Mouse (Mus musculus) v-Abl transformed pro-B cells (cell line): Measurements from ENCODE around the gene Rspry1.

ENCODE experiments used
- in situ Hi-C, 2 experiments: fragments of 400-800 bp; cut with MboI; formaldehyde crosslinking; loops; one replicate each; pipeline ENCODE4 v1.15.1; 2025; ENCODE audit not compliant: unreplicated experiment in 2 of 2

The Rspry1 gene

DNA sequence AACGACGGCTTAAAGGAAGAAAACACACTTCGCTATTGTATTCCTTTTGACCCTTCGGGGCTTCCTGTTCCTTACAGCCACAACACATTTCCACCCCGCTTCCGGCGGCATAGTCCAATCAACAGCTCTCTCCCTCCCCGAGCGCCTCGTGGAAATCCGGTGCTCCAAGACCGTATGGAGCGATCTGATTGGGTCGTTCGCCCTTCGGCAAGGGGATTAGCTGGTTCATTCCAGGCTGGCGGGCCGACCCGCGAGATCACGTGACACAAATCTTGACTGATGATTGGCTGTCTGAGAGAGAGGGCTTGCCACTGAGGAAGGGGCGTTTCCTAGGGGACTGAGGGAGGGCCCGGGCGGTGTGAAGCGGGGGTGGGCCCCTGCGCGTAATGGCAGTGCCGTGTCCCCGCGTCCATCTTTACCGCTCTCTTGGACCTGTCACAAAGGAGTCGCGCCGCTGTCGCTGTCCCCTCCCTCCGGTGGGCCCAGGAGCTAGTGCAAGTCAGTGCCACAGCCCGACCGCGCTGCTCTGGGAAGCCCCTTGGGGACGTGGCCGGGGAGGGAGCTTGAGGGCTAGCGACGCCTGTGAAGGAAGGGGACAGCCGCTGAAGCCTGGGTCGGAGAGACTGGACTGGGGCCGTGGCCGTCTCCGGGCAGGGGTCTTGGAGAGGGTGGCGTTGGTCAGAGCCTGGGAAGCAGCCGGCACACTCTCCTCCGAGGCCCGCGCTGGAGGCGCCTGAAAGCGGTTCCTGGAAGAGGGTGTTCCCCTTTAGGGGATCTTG, at the start of gene Rspry1, which contains the start of gene Fam192a:
Rspry1 (plus strand) TSS at position 331 of the 779 bp plus-strand sequence.
Fam192a (minus strand) TSS at position 391 of the 779 bp plus-strand sequence.
- in situ Hi-C loops: loop anchor here in 1 of 2 experiments (10.0 kb wide), 1 partner anchor 107 kb away; no protein-coding TSS in a partner anchor

DNA sequence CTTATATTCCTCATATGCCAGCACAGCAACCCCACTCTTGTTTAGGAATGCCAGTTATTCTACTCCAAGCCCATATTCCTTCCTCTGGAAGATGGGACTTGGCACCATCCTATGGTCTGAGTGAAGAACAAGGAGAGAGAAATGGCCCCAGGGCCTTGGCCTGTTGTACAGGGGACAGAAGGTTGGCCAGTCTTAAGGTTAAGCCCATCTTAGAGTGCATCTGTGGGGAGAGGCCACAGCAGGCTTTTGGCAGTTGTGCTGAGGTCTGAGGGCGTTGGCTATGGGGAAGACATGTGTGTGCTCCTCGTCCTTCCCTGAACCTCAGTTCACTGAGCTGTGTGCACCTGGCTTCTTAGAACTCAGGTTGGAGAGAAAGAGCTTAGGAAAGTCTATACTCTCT, 49.0 kb upstream of the Rspry1 start:
- in situ Hi-C loops: no loop called here

DNA sequence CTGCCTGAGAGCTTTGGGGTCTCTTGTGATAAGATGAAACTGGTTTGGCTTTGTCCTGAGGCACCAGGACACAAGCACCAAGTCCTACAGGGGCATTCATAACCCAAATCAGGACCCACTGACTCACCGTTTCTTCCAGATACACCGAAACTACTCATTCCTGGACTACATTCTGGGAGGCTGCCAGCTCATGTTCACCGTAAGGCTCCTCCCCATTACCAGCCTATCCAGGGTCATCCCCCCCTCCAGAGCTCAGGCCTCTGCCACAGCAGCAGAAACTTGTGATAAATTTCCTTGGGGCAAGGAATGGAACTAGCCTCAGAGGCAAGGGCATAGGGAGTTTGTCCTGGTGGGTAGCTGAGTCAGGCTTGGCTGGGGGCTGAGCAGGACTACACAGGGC, 44.5 kb upstream of the Rspry1 start:
- in situ Hi-C loops: no loop called here

DNA sequence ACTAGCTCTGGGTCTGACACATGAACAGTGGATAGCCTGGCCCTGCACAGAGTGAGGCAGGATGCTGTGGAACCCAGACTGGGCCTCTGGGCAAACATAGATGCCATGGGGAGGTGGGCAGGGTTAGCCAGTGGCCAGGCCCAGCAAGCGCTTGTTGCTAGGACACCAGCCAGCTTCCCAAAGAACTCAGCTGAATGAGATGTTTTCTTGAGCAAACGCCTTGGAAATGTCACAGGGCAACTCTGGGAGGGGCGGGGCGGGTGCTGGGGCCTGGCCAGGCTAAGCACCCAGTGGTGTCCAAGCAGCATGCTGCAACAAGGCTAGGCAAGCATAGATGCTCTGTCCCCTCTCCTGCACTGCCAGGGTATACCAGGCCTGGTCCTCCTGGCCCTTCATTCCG, 40.5 kb upstream of the Rspry1 start:
- in situ Hi-C loops: no loop called here

DNA sequence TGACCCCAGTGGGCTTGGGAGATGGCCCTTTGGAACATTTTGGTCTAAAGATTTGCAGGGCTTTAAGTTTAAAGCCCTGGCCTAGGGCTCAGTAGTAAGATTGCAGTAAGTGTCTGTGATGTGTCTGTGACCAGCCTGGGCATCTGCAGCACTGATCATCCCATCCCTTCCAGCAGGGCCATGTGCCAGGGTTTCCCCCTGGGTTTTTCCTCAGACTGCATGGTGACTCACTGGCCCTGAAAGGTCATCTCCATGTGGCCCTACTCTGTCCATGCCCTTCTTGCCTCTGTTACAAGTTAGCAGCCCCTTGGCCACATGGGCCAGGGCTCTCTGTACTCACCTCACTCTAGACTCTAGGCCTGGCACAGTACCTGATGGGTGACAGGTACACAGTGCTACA, 37.3 kb upstream of the Rspry1 start:
- in situ Hi-C loops: no loop called here

DNA sequence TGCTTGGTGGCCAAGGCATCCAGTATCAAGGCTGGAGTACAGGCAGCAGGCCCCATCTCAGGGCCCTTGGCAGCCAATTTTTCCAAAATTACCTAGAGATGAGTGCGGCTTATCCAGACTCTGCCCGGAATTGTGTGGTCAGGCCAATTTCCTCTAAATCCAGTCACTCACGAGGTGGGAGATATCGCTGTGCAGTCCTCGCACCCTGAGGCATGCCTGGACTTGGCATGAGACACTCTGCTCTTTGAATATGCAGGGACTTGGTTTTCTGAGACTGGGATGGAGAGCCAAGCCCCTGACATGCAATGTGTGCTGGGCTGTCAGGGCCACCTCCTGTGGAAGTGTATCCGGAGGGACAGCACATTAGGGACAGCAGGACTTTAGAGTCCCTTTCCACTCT, 35.7 kb upstream of the Rspry1 start:
- in situ Hi-C loops: no loop called here

DNA sequence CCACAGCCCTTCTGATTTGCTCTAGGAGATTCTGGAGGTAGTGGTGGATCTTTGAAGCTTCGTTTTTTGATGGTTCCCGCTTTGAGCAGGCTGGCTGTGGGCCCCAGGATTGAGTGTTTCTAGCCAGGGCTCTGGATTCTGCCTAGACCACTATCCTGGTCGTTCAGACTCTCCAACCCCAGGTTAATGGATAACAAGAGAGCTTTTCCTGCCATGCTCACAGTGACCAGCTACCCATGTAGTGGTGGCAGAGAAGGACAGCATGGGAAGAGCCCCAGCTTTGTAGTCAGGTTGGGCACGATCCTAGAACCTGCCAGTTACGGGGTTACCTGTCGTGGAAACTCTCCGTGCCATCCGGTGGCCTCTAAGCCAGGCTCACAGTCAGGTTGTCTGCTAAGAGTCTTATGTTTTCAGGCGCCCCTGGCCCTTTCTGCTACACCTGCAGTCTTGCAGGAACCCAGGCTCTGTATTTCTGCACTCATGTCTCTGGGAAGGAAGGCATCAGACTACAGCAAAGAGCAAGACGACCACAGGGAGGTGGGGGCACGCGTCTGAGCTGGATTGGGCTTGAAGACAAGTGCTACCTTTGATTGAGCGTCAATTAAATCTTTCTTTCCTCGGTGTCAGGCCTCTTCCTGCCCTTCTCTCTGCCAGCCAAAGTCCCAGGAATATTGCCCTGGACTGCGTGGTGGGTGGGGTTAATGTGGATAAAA, 35.1 kb upstream of the Rspry1 start:
- in situ Hi-C loops: no loop called here

DNA sequence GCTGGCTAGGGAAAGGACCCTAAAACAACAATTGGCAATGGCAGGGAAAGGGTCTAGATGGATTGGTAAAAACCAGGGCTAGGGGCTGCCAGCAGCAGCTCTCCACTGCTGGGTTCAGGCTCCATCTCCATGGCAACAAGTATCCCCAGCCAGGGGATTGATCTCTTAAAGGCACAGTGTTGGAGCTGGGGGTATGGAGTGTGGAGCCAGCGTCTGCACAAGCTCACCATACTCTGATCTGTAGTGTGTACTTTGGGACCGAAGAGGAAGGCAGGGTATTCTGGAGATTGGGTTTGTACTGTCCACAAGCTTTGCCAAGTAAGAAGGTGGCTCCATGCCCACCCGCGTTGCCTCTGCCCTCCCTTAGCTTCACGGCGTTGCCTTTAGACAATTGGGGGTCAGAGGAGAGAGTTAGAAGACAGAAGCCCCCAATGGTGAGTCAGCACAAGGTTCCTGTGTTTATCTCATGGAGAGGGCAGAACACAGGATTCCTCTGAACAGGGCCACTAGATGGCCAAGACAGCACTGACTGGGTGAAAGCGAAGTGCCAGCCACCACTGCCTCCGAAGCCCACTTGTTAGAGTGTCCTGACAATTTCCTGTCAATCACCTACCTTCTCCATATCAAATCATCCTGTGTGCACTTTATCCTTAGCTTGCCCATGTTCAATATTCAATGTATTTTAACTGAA, 34.4 kb upstream of the Rspry1 start:
- in situ Hi-C loops: no loop called here

DNA sequence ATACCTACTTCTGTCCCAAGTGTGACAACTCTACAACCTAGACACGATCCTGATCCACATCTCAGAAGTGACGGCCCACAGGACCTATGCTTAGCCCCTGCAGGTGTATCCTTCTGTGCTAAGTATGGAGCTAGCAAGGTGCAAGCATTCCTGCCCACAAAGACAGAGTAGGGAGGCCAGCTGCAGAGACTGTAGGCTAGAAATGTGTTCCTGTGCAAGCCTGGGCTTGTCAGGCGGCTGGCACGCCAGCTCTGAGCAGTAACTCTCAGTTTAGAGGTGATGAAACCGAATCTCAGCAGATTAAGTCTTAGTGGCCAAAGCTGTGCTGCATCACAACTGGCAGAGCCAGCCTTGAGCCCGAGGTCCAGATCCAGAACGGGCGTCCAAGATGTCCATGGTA, 33.6 kb upstream of the Rspry1 start:
- in situ Hi-C loops: no loop called here

DNA sequence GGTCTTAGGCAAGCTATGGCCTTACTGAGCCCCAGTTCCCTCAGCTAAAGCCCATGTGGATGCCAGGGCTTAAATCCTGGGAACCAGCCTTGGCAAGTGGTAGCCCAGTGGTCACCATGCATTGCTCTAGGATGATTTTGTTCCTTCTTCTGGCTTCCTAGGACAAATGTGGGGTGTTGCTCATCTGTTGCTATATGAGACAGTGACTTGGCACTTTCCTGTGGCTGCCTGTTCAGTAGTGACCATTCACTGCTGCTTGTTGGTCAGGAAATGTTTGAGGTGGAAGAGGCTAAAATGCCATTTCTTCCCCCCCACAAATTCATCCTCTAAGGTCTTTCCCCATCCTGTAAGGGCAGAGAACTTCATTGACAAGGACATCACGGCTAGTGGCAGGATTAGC, 32.3 kb upstream of the Rspry1 start:
- in situ Hi-C loops: no loop called here

DNA sequence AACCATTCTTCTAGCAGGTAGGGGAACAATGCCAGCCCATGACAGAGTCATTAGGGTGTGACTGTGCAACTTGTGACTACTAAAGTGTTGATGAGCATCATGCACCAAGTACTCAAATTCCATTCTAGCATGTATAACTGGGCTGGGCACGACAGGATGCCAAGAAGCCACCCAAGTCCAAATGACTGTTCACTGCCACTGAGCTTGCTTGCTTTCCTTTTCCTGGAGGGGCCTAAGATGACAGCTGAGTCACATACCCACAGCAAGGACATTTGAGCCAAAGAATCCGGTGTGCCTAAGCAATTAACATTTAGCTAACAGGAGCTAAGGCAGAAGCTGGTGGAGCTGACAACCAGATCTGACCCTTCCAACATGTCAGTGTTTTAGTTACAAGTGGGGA, 29.8 kb upstream of the Rspry1 start:
- in situ Hi-C loops: no loop called here

DNA sequence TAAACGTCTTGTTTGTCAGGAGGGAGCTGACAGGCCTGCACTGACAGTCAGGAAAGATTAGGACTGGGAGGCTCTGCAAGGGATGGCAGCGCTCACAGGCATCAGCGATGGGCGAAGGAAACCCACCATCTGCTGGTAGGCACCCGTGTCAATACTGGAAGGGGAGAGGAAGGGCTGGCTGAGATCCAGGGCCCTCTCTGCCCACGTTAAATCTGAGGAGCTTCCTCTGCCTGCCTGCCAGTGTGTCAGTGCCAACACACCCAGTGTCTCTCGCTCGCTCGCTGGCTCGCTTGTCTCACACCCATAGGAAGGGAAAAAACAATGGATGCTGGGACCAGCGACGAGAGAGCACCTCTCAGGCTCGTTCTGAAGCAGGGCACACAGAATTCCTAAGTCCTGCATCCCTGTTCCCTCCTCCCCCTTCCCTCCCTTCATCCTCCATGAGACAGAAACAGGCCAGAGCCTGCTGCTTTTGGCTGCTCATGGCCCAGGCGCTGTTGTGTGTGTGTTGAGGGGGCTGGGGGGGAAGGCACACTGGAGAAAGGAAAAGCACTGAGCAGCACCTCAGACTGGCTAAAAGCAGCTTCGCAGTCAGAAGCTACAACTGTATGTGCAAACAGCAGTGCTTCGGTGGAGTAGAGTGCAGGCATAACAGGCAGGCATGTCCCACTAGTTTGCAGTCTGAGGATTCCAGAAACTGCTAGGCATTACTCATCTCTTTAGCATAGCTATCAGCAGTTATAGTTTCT, 27.4 kb upstream of the Rspry1 start:
- in situ Hi-C loops: no loop called here

DNA sequence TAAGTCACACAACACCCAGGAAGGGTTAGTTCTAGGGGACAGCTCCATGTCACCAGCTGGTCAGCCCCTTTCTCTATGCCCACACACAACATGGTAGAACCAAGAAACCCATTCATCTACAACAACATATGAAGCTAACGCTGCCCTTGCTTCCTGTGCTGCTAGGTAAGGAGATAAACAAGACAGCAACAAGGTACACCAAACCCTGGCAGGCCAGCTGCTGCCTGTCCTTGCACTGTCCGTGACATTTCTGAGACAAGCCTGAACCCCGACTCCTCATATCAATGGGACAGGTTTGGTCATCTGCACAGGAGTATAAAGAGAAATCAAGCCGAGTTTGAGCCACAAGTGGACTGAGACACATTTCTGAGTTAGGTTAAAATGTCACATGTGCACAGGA, 26.6 kb upstream of the Rspry1 start:
- in situ Hi-C loops: no loop called here

DNA sequence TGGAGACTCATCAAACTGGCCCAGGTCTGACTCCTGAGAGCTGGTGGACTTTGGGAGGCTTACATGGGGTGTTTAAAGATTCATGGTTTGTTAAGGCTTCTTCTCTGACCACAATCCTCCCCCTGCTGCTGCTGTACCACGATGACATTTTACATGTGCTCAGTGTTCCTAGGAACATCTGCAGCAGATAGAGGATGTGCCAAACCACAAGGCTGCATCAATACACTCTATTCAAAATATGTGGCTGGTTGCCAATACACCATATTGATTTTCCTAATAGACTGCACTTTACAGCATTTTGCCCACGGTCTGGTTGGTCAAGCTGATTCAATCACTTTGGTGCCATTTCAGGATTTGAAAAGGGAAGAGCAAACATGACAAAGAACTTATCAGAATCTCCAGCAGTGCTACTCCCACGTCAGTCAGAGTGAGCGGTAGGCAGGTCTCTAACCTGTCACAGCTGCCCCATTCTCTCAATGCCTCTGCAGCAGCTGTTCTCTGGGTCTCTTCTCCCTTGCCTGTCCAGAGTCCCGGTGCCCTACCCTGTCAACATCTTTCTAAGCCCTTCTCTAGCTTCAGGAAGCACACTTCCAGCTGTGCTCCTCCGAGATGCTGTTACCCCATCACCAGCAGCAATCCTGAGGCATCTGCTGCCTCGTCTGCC, 19.8 kb upstream of the Rspry1 start:
- in situ Hi-C loops: loop anchor here (5.0 kb wide), 1 partner anchor 55 kb away; no protein-coding TSS in a partner anchor

DNA sequence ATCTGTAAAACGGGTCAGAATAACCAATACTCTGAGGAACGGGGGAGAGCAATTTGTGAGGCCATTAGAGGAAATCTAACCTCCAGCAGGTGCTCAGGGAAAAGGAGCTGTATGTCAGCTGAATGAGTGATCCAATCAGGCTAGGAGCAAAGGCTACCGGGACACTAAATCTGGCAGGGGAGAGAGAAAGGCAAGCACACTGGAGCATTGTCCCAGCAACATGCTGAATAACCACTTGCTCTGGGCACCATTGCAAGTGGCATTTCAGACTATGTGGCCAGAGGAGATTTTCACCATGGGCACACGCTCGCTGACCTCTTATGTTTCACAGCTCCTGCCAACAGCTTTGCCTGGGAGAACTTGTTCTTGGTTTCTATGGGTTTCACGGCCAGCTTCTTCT, 19.2 kb upstream of the Rspry1 start:
- in situ Hi-C loops: loop anchor here (5.0 kb wide), 1 partner anchor 55 kb away; no protein-coding TSS in a partner anchor

DNA sequence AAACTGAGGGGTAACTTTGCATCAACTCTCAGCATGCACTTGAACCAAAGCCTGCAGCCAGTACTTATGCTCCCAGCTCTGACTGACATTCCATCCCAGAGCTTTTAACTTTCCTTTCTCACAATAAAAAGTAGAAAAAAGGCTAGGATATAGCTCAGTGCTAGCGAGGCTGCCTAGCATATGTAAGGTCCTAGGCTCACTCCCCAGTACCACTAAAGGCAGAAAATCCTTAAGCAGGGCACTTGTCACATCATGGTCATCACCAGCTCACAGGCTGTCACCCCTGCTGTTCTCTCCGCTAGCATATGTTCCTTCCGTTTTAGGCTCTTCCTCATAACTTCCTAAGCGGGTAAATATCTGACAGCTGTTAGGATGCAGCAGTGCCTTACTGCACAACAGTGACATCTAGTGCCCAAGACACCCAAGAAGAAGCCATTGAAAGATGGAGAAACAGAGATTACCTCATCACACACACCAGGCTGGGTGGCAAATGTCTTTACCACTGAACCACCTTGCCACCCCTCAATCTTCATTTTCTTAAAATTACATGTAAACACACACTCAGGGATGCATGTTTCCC, 17.4 kb upstream of the Rspry1 start:
- in situ Hi-C loops: loop anchor here (5.0 kb wide), 1 partner anchor 57 kb away; no protein-coding TSS in a partner anchor

DNA sequence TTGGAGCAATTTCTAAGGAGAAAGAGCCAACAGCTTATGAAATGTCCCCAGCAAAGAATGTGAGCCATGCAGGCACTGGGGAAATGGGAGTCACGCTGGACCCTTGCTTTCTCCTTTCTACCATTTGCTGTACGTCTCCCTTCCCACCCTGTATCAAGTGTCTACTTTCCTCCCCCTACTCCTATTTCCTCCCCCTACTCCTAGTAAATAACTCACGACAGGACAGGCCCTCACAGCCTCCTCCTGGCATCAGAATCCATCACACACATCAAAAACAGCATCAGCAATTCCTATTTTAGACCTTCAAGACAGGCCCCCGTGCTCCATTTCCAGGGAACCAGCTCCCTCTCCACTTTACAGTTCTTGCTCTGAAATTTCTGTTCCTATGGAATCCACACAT, 10.0 kb upstream of the Rspry1 start:
- in situ Hi-C loops: loop anchor here in 1 of 2 experiments (5.0 to 10.0 kb wide), 2 partner anchors 111 to 313 kb away; no protein-coding TSS in a partner anchor

DNA sequence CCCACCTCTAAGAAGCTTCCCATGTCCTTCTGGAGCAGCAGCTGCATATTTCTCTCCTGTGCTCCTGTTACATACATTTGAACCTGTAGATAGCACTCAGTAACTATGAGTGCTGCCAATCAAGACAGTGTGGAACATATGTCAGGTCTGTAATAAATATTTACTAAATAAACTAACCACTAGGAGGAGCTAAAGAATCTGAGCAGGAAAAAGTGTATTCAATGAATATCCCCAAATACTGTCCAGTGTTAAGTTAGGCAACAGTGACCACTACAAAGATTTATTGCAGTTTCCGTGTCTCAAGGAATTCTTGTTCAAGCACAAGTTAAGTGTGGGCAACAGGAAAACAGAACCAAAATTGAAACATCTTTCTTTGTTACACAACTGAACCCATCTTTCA, 7.5 kb upstream of the Rspry1 start:
- in situ Hi-C loops: loop anchor here in 1 of 2 experiments (5.0 to 10.0 kb wide), 2 partner anchors 108 to 311 kb away; no protein-coding TSS in a partner anchor

DNA sequence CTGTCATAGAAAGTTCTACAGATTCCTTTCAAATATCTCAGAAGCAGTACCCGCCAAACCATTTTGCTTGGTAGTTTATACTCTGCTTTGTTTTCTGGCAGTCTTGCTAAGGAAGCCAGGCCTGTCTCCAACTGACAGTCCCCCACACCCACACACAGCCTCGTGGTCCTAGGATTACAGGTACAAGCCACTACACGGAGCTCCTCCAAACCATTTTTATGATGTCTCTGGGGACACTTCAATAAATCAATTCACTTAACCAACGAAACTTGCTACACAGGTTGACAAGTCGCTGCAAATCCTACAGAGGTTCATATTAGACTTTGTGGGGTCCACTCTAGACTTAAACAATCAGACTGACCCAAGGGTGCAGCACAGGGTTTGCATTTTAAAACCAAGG, 1.3 kb upstream of the Rspry1 start:
- in situ Hi-C loops: loop anchor here in 1 of 2 experiments (10.0 kb wide), 1 partner anchor 106 kb away; no protein-coding TSS in a partner anchor
